Mouse (Mus musculus) heart, embryonic 14.5 days (tissue): ENCODE results near the gene Dyrk1a. TPM values are rescaled to one million over a fixed set of nuclear protein-coding genes. Genes with fewer than 3 reads are reported as not detected.

Source experiments
- ATAC-seq: fragments of 200-750 bp; cut with Nextera tagmentation; 2 replicates; pipeline ENCODE4 v1.8.0; 2017; ENCODE audit warnings: low read depth, moderate TSS enrichment; ENCODE audit not compliant: insufficient number of reproducible peaks, insufficient read depth, low FRiP score
- H3K27ac ChIP-seq, 2 experiments: fragments of 200-500 bp in 1 of 2; fragments of 300-500 bp in 1 of 2; sonication (generic) in 1 of 2; replicated peaks in 1 of 2; 2 replicates each; pipeline ENCODE4 v1.5.1; 2012 to 2014; ENCODE audit warnings: low read depth in 2 of 2, low read length in 2 of 2, control low read depth in 1 of 2, mild to moderate bottlenecking in 1 of 2, mixed read lengths in 1 of 2; ENCODE audit not compliant: control insufficient read depth in 1 of 2, insufficient read depth in 1 of 2
- H3K27me3 ChIP-seq: fragments of 300-500 bp; sonication (generic); 2 replicates; pipeline ENCODE4 v1.6.1; 2014; ENCODE audit warnings: mild to moderate bottlenecking, low read length, control low read depth; ENCODE audit not compliant: control insufficient read depth, insufficient read depth
- H3K36me3 ChIP-seq: fragments of 300-500 bp; sonication (generic); 2 replicates; pipeline ENCODE4 v1.6.1; 2014; ENCODE audit warnings: mild to moderate bottlenecking, control low read depth, low read length, mixed read lengths; ENCODE audit not compliant: control insufficient read depth, insufficient read depth
- H3K4me1 ChIP-seq, 2 experiments: fragments of 200-500 bp in 1 of 2; fragments of 300-500 bp in 1 of 2; sonication (generic) in 1 of 2; 2 replicates each; pipeline ENCODE4 v1.6.1; 2012 to 2014; ENCODE audit warnings: low read length in 2 of 2, control low read depth in 1 of 2, mixed read lengths in 1 of 2; ENCODE audit not compliant: control insufficient read depth in 2 of 2, insufficient read depth in 2 of 2
- H3K4me2 ChIP-seq: fragments of 300-500 bp; sonication (generic); 2 replicates; pipeline ENCODE4 v1.6.1; 2014; ENCODE audit warnings: mild to moderate bottlenecking, low read length
- H3K4me3 ChIP-seq, 2 experiments: fragments of 200-500 bp in 1 of 2; fragments of 300-500 bp in 1 of 2; sonication (generic) in 1 of 2; 2 replicates each; pipeline ENCODE4 v1.5.1; 2012 to 2014; ENCODE audit warnings: low read length in 2 of 2, mild to moderate bottlenecking in 2 of 2, control low read depth in 1 of 2, low read depth in 1 of 2, moderate library complexity in 1 of 2; ENCODE audit not compliant: control insufficient read depth in 1 of 2, insufficient read depth in 1 of 2
- H3K9ac ChIP-seq: fragments of 300-500 bp; sonication (generic); 2 replicates; pipeline ENCODE4 v1.6.1; 2014; ENCODE audit warnings: mild to moderate bottlenecking, low read length
- H3K9me3 ChIP-seq: fragments of 300-500 bp; sonication (generic); 2 replicates; pipeline ENCODE4 v1.6.1; 2016; ENCODE audit warnings: low read length, control low read depth; ENCODE audit not compliant: control insufficient read depth
- WGBS: fragments of 180-500 bp; shearing (Covaris S2); extraction: QIAGEN DNeasy Blood & Tissue Kit; methylation state at CpG from one replicate; pipeline ENCODE4 v1.1.7; 2014; 5-methylcytosine and 5-hydroxymethylcytosine counted together
- polyA plus RNA-seq: library from polyadenylated mRNA; unstranded; fragments of >200 nt; fragmentation: Nextera tagmentation; extraction: Ambion mirVana; gene quantifications from 2 replicates; pipeline ENCODE4 v1.2.1, GENCODE M21; 2014

The Dyrk1a gene
- polyA plus RNA-seq, 1 experiment from 2014 or later: 12.2 TPM

DNA sequence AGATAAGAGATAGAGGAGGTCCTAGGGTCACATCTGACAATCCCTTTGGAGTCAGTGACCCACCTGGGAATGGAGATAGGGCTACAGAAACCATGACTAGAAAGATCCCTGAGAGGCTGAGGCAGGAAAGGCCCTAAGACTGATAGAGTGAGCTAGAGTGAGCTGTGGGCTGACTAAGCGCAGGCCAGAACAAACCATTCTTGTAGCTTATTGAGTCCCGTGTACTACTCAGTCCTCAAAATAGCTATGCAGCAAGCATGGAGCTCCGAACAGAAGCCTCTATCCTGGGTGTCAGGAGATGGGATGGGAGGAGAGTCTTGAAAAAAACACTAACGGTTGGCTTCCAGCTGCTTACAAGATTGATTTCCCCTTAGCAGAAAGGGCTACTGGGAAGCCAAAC lies 38.5 kb upstream of the Dyrk1a start:
- Histone ChIP-seq H3K9me3 (no peaks in the 10 kb centered on the region), H3K4me3 (no peak overlapping the region), H3K27ac (no peak overlapping the region), H3K9ac (no peak overlapping the region), H3K4me2 (no peak overlapping the region), H3K27me3 (no peaks in the 10 kb centered on the region), H3K36me3 (no peaks in the 10 kb centered on the region), H3K4me1 (peaks cover 1 to 8% of the 10 kb centered on the region in 2 experiments; a peak in 3 of 4 replicates)
- 79% methylated on average over 4 of the region's 4 CpGs for WGBS
- ATAC-seq: no peak

DNA sequence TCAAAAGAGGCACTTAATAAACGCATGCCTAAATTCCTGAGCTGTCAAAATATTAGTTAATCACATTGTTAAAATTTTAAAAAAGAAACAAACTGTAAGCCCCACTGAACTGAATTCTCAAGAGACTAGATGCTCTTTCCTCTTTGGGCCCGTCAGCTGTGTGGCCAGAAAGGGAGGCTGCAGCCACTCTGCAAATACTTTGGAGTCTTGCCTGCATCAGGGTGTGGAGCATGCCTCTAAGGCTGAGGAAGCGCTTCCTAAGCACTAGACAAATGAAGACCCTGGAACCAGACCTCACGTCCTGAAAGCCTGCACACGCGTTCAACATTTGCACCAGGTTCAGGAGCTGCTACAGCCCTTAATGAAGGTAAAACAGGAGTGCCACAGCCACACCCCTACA lies 36.1 kb upstream of the Dyrk1a start:
- Histone ChIP-seq H3K4me3 (no peak overlapping the region), H3K27me3 (no peaks in the 10 kb centered on the region), H3K36me3 (no peaks in the 10 kb centered on the region), H3K4me2 (no peak overlapping the region), H3K27ac (no peak overlapping the region), H3K9ac (no peak overlapping the region), H3K4me1 (peaks cover 11 to 13% of the 10 kb centered on the region in 2 experiments), H3K9me3 (no peaks in the 10 kb centered on the region)
- WGBS: 67% methylated on average over 6 of the region's 6 CpGs
- no peak for ATAC-seq

DNA sequence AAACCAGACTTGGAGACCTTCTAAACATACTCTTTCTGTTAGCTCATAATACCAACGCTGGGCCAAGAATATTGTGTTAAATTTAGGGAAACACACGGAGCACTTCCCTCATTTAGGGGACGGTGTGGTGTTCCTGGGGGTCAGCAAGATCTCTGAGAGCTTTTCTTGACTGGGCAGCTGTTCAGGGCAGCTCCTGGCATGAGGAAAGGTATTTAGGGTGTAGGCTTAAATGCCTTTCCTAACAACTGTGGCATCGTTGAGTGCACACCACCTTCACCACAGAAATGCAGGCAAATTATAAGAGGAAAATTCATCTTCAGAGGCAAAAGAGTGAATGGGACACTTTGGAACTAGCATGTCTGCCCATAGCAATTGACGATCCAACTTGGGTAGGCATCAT lies 34.1 kb upstream of the Dyrk1a start:
- Histone ChIP-seq H3K4me1 (peaks cover 11 to 13% of the 10 kb centered on the region in 2 experiments), H3K4me3 (no peak overlapping the region), H3K4me2 (no peak overlapping the region), H3K27ac (no peak overlapping the region), H3K9ac (no peak overlapping the region), H3K36me3 (no peaks in the 10 kb centered on the region), H3K9me3 (no peaks in the 10 kb centered on the region), H3K27me3 (no peaks in the 10 kb centered on the region)
- WGBS: 84% methylated on average over 5 of the region's 5 CpGs
- ATAC-seq: no peak

DNA sequence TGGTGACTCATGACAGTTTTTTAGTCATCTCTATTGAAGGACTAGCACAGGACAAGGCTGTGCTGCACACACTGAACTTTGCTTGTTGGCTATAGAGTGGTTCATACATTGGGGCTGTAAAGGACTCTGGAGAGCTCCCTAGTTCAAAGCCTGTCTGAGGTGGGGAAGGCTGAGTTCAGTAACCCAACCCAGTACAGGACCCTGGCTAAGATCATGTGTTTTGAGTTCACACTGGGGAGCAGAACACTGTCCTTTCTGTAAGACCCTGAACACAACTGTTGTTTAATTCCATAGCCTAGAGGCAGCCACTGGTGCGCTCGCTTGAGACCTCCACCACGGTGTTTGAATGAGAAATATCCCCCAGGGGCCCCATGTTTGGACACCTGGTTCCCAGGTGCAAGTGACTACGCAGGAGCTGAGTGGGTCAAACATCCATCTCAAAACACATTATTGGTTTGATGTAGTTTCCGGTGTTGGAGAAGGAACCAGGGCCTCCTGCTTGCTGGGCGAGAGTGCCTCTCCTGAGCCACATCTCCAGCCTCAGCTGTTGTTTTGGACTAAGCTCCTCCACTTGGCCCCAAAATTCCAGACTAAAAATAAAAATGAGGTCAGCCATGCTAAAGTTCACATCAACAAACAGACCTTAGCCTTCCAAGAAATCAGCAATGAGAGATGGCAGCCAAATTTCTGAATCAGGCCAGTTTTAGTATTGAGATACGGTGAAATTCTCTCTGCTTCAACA lies 33.2 kb upstream of the Dyrk1a start:
- H3K4me2 ChIP-seq: peak overlapping the region; percentile 12; the same call in 1 of the 2 replicates

DNA sequence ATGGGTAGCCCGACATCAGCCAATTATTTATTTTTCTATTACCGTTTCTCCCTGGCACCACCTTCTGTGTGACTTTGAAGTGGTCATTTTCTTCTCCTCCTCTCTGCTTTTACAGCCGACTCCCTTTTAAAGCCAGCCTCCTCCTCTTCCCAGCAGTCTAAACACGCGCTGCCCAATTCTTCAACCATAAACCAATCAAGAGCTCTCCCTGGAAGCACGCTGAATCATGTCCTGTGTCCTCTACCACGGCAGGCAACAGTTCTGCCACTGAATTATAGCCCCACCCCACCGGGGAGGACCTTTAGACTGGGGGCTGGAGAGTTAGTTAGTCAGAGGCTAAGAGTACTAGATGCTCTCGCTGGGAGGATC lies 32.7 kb upstream of the Dyrk1a start:
- WGBS: 49% methylated on average over 9 of the region's 9 CpGs
- H3K4me3 ChIP-seq: no peak overlapping the region
- H3K27me3 ChIP-seq: no peaks in the 10 kb centered on the region
- no peak for ATAC-seq
- no peaks in the 10 kb centered on the region for H3K36me3 ChIP-seq
- H3K4me1 ChIP-seq: peaks cover 11 to 13% of the 10 kb centered on the region in 2 experiments
- H3K27ac ChIP-seq: peak overlapping the region; percentile 15 to 41; a peak in 2 of 4 replicates
- no peaks in the 10 kb centered on the region for H3K9me3 ChIP-seq
- no peak overlapping the region for H3K9ac ChIP-seq
- H3K4me2 ChIP-seq: peak overlapping the region; percentile 12; the same call in 1 of the 2 replicates

More for the DNA sequence above, 33.2 kb upstream of the Dyrk1a start:
- H3K9me3 ChIP-seq: no peaks in the 10 kb centered on the region
- no peak overlapping the region for H3K4me3 ChIP-seq
- no peaks in the 10 kb centered on the region for H3K27me3 ChIP-seq
- 72% methylated on average over 7 of the region's 7 CpGs for WGBS
- ATAC-seq: no peak
- peak overlapping the region; percentile 15 to 58 for H3K27ac ChIP-seq
- no peak overlapping the region for H3K9ac ChIP-seq
- H3K4me1 ChIP-seq: peaks cover 11 to 13% of the 10 kb centered on the region in 2 experiments
- no peaks in the 10 kb centered on the region for H3K36me3 ChIP-seq

DNA sequence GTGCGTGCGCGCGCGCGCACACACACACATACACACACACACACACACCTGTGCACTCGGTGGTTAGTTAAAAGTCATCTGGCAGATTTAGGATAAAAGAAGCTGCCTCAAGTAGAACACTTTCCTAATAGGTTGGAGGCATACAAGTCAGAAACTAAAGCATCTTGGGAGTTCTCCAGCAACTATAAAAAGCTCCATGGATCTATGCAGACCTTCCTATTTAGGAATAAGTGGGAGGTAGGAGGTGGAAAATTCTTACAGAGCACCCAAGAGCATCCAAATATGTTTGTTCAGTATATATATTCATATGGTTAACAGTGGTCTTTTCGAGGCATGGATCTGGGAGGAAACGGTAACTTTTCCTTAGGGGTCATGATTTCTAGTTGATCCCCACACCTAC lies 29.7 kb upstream of the Dyrk1a start:
- Histone ChIP-seq H3K27ac (no peak overlapping the region), H3K9ac (no peak overlapping the region), H3K4me3 (no peak overlapping the region), H3K4me2 (no peak overlapping the region), H3K27me3 (no peaks in the 10 kb centered on the region), H3K4me1 (peaks cover 17 to 25% of the 10 kb centered on the region in 2 experiments), H3K36me3 (no peaks in the 10 kb centered on the region), H3K9me3 (no peaks in the 10 kb centered on the region)
- no peak for ATAC-seq
- WGBS: 94% methylated on average over 9 of the region's 9 CpGs

DNA sequence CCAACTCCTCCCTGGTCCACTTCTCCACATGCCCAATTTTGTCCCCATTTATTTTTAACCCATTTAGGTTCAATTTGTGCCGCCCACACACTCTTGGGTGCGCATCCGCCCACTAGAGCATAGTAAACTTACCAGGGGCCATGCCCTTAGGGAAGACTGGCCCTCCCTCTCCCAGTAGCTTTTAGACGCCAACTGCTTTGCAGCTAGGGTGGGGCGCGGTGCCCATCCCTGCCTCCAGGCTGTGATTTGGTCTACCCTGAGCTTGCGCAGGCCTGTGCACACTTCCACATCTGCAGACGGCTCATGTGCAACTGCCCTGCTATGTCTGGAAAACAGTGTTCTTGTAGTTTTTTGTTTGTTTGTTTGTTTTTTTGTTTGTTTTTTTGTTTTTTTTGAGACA lies 26.9 kb upstream of the Dyrk1a start:
- Histone ChIP-seq H3K36me3 (no peaks in the 10 kb centered on the region), H3K27me3 (no peaks in the 10 kb centered on the region), H3K4me1 (peaks cover 7 to 15% of the 10 kb centered on the region in 2 experiments), H3K9ac (no peak overlapping the region), H3K9me3 (no peaks in the 10 kb centered on the region), H3K27ac (no peak overlapping the region), H3K4me2 (no peak overlapping the region), H3K4me3 (no peak overlapping the region)
- no peak for ATAC-seq
- 90% methylated on average over 8 of the region's 8 CpGs for WGBS
